Mouse (Mus musculus) c-Kit-positive CD71-positive TER-119-negative erythroid progenitor cells, embryonic 14.5 days (primary cell): ENCODE data around the gene Strn3.
"Not testable (repeated sequence)": the region's sequence is repeated elsewhere in the genome, so short reads cannot be mapped to it uniquely, and the experiment has no call there.

Source experiments
- DNase-seq: peaks from one replicate; pipeline ENCODE4 v3.0.0-alpha.2; 2013; ENCODE audit warnings: low read depth

Gene Strn3

GRCm38 (mm10) chr12:51693419-51693818 is 1.7 kb upstream of the Strn3 start:
- no peak for DNase-seq

- DNase-seq, result not testable (repeated sequence)
Measured at GRCm38 (mm10) chr12:51692870-51693269, 1.2 kb upstream of the Strn3 start.

- DNase-seq, result no peak
Measured at GRCm38 (mm10) chr12:51690893-51691844, 528 bp downstream of the Strn3 start, which contains the start of gene Ap4s1. TSS of gene Ap4s1 (plus strand) at chr12:51691033.

- DNase-seq, result no peak
Measured at GRCm38 (mm10) chr12:51688546-51688945, 3.2 kb downstream of the Strn3 start.

GRCm38 (mm10) chr12:51678844-51679243 is 12.9 kb downstream of the Strn3 start:
- DNase-seq, result no peak

GRCm38 (mm10) chr12:51676442-51676841 is 15.3 kb downstream of the Strn3 start:
- no peak for DNase-seq

- no peak for DNase-seq
Measured at GRCm38 (mm10) chr12:51673270-51673669, 18.4 kb downstream of the Strn3 start.

GRCm38 (mm10) chr12:51671231-51671891 is 20.3 kb downstream of the Strn3 start:
- DNase-seq, result no peak

- no peak for DNase-seq
Measured at GRCm38 (mm10) chr12:51666708-51667430, 24.8 kb downstream of the Strn3 start.

- no peak for DNase-seq
Measured at GRCm38 (mm10) chr12:51663908-51664307, 27.8 kb downstream of the Strn3 start.

GRCm38 (mm10) chr12:51663011-51663410 is 28.7 kb downstream of the Strn3 start:
- no peak for DNase-seq

GRCm38 (mm10) chr12:51655944-51656465 is 35.7 kb downstream of the Strn3 start:
- DNase-seq, result no peak

GRCm38 (mm10) chr12:51649401-51649800 is 42.3 kb downstream of the Strn3 start:
- DNase-seq, result not testable (repeated sequence)

GRCm38 (mm10) chr12:51641871-51642270 is 49.8 kb downstream of the Strn3 start:
- peak; percentile 75 for DNase-seq

GRCm38 (mm10) chr12:51636689-51637470 is 54.8 kb downstream of the Strn3 start:
- DNase-seq, result no peak

GRCm38 (mm10) chr12:51636260-51636659 is 55.4 kb downstream of the Strn3 start:
- DNase-seq, result no peak

- DNase-seq, result no peak
Measured at GRCm38 (mm10) chr12:51633481-51633880, 58.2 kb downstream of the Strn3 start.

GRCm38 (mm10) chr12:51623366-51623694 is 68.4 kb downstream of the Strn3 start:
- no peak for DNase-seq

- no peak for DNase-seq
Measured at GRCm38 (mm10) chr12:51622670-51623365, 68.9 kb downstream of the Strn3 start.

GRCm38 (mm10) chr12:51621161-51621560 is 70.5 kb downstream of the Strn3 start:
- no peak for DNase-seq

GRCm38 (mm10) chr12:51620572-51620971 is 71.1 kb downstream of the Strn3 start:
- DNase-seq, result no peak
